Mouse (Mus musculus) brain, adult 10 weeks (tissue): Measurements from ENCODE around the gene Asna1. TPM values are rescaled to one million over a fixed set of nuclear protein-coding genes. Genes with fewer than 3 reads are reported as not detected.

Experiments
- polyA plus RNA-seq: library from polyadenylated mRNA; stranded (reverse); fragments of 350-450 nt; fragmentation: Illumina TruSeq; extraction: RNeasy Lipid Tissue Mini Kit (QIAGEN cat#74804); gene quantifications from one replicate; pipeline ENCODE4 v1.2.3, GENCODE M21; 2015; ENCODE audit warnings: low read depth, low replicate concordance

Gene Asna1
- polyA plus RNA-seq, result 210 TPM

DNA sequence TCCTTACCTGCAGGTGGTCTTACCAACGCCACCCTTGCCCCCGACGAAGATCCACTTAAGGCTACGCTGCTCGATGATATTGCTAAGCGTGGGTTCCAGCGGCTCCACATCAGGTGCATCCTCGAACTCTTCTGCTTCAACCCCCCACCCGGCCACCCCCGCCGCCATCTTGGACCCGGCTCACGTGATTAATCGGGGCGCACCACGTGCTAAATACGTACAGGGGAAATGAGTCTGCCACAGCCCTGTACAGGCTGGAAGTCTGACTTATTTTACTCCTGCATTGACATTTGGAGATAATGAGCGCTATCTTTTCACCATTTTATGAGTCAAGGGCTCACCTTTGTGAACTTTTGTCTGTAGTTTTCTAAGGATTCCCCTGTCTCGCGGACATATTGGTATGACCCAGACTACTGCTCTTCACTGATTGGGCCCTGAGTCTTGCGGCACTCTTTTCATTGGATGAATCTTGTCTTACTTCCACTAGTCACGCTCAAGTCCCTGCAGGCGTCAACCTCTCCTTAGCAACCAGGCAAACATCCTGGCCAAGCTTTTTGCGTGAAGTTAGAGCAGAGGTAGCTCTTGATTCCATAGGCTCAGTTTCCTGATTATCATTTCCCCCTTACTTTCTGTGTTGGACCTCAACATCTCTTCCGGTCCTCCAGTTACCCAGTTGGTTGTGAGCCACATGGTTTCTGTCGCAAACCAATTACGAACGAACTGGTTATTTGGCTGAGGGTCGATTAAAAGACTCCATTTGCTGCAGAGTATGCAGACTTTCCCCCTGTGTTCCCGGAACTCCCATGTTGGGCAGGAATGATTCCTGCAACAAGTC lies at the start of gene Asna1:
Asna1 (minus strand) TSS at position 184 of the 835 bp plus-strand sequence.

DNA sequence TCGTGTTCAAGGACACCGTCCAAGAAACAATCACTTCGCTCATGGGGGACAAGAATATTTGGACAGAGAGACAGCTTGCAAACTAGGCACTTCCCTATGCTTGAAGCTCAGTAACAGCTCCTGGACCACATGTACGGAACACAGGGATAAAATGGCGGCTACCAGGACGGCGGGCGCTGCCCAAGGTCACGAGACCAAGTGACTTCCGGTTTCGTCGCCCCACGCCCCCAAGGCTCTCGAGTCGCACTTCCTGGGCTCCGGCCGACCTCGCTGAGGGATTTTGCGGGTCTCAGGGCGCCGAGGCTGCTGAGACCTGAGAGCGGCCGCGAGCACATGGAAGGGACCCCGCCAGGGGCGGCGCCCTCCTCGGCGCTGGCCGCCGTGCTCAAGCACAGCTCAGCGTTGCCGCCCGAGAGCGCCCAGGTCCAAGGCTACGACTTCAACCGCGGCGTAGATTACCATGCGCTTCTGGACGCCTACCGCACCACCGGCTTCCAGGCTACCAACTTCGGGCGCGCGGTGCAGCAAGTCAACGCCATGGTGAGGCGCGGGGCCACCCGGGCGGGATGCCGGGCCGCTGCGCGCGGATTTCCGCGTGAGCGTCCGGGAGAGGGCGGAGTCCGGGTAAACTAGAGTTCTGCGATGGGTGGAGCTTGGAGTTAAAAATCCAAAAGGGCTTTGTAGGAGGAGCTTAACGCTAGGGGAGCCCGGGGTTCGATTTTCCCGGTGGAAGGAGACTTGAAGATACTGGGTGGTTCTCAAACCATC lies 46.6 kb upstream of the Asna1 start, which contains the start of gene Dhps:
Dhps (plus strand) TSS at position 244 of the 768 bp plus-strand sequence.

GRCm38 (mm10) chr8:85067982-85068381 lies 42.9 kb upstream of the Asna1 start, which contains the start of gene Gm5741:
TSS of gene Gm5741 (minus strand) at chr8:85067982.

GRCm38 (mm10) chr8:85059879-85060616 lies 35.0 kb upstream of the Asna1 start, which contains the start of gene Fbxw9:
TSS of gene Fbxw9 (plus strand) at chr8:85060055.

GRCm38 (mm10) chr8:85036718-85037365 lies 11.8 kb upstream of the Asna1 start, which contains the start of gene Tnpo2:
TSS of gene Tnpo2 (plus strand) at chr8:85036915.

GRCm38 (mm10) chr8:85026670-85027515 lies 1.8 kb upstream of the Asna1 start, which contains the start of gene Trir:
TSS of gene Trir (plus strand) at chr8:85026823.

DNA sequence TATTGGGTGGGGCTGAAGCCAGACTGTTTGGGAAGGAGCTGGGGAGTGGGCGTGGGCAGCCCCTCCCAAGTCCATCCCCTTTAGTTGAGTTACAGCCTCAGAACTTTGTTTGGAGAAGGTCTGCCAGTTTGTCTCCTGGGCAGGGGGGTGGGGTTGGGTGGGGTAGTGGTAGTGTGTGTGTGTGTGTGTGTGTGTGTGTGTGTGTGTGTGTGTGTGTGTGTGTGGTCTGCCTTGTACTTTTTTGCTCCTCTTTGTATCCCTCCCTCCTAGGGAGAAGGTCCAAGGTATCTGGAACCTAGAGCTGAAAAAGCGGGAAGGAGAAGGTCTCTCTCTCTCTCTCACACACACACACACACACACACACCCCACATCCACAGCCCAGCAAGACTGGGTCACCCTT lies 10.7 kb downstream of the Asna1 start, which contains the start of gene Best2:
Best2 (minus strand) TSS at position 101 of the 400 bp plus-strand sequence.

GRCm38 (mm10) chr8:84990349-84990748 lies 34.7 kb downstream of the Asna1 start, which contains the start of gene Hook2:
TSS of gene Hook2 (plus strand) at chr8:84990603.

DNA sequence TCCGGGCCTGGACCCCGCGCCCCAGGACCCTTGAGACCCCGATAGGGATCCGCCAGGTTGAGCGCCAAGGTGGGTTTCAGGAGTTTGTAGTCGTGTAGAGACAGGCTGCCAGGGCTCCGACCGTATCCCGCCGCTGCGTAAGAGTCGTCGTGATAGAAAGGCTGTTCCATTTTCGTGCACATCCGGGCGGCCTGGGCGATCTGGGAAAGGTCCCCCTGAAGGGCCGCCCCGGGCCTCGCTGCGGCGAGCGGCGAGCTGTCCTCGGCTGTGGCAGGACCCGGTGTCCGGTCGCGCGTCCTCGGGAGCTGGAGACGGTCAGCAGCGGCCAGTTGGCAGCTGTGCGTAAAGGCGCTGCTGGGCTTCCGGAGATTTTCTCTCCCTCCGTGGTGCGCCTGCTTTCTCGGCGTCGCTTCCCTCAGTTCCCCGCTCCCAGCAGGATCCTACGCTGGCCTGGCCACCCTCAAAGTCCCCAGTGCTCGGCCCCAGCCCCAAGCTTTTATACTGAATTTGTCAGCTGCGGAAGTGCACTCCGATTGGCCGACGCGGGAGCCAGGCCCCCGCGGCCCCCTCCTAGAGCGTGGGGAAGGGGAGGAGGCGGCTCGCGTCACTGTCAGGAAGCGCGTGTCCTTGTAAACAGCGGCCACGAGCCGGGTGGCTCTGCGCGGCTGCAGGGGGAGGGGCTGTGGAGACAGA lies 46.7 kb downstream of the Asna1 start, which contains the start of gene Junb:
Junb (minus strand) TSS at position 471 of the 693 bp plus-strand sequence.

GRCm38 (mm10) chr8:84969241-84970134 lies 55.6 kb downstream of the Asna1 start, which contains the start of the genes Gm49661, Prdx2 and Rnaseh2a:
TSS of gene Gm49661 (minus strand) at chr8:84969433.
TSS of gene Prdx2 (plus strand) at chr8:84969587.
TSS of gene Rnaseh2a (minus strand) at chr8:84969767.

Other genes starting within 250 kb of the Asna1 start
- gene Nfix, start 224.9 kb downstream of the Asna1 start, polyA plus RNA-seq, result 90.4 TPM
- 16.9 TPM for gene Dand5, start 202.5 kb downstream of the Asna1 start, polyA plus RNA-seq
- 31.0 TPM for gene Gadd45gip1, start 193.8 kb downstream of the Asna1 start, polyA plus RNA-seq
- 79.6 TPM for gene Rad23a, start 184.6 kb downstream of the Asna1 start, polyA plus RNA-seq
- 635 TPM for gene Calr, start 178.3 kb downstream of the Asna1 start, polyA plus RNA-seq
- 39.4 TPM for gene Farsa, start 168.3 kb downstream of the Asna1 start, polyA plus RNA-seq
- 5.3 TPM for gene Syce2, start 153.2 kb downstream of the Asna1 start, polyA plus RNA-seq
- 39.4 TPM for gene Gcdh, start 131.4 kb downstream of the Asna1 start, polyA plus RNA-seq
- not detected for gene Klf1, start 123.4 kb downstream of the Asna1 start, polyA plus RNA-seq
- gene Dnase2a, start 116.7 kb downstream of the Asna1 start, polyA plus RNA-seq, result 5.7 TPM
- 44.7 TPM for gene Mast1, start 87.9 kb downstream of the Asna1 start, polyA plus RNA-seq
- 1.1 TPM for gene Rtbdn, start 78.3 kb downstream of the Asna1 start, polyA plus RNA-seq
- not detected for gene Gm49661, start 55.8 kb downstream of the Asna1 start, polyA plus RNA-seq
- 473 TPM for gene Prdx2, start 55.7 kb downstream of the Asna1 start, polyA plus RNA-seq
- gene Rnaseh2a, start 55.5 kb downstream of the Asna1 start, polyA plus RNA-seq, result 42.3 TPM
- gene Junb, start 46.6 kb downstream of the Asna1 start, polyA plus RNA-seq, result 57.7 TPM
- gene Hook2, start 34.7 kb downstream of the Asna1 start, polyA plus RNA-seq, result 10.3 TPM
- not detected for gene Best2, start 10.8 kb downstream of the Asna1 start, polyA plus RNA-seq
- gene Trir, start 1.5 kb upstream of the Asna1 start, polyA plus RNA-seq, result 98.7 TPM
- gene Tnpo2, start 11.6 kb upstream of the Asna1 start, polyA plus RNA-seq, result 86.8 TPM
- gene Fbxw9, start 34.8 kb upstream of the Asna1 start, polyA plus RNA-seq, result 19.6 TPM
- gene Gm5741, start 42.7 kb upstream of the Asna1 start, polyA plus RNA-seq, result 7.4 TPM
- gene Dhps, start 46.5 kb upstream of the Asna1 start, polyA plus RNA-seq, result 80.6 TPM
- 86.9 TPM for gene Wdr83os, start 55.5 kb upstream of the Asna1 start, polyA plus RNA-seq
- gene Wdr83, start 56.0 kb upstream of the Asna1 start, polyA plus RNA-seq, result 34.9 TPM
- 29.5 TPM for gene Man2b1, start 58.0 kb upstream of the Asna1 start, polyA plus RNA-seq
- gene Zfp791, start 97.8 kb upstream of the Asna1 start, polyA plus RNA-seq, result 6.6 TPM
- gene Cks1brt, start 126.6 kb upstream of the Asna1 start, polyA plus RNA-seq, result not detected
- not detected for gene Olfr371, start 200.7 kb upstream of the Asna1 start, polyA plus RNA-seq